Mouse (Mus musculus): ENCODE results near the gene Sub1.

- TF ChIP-seq TBP (conservative IDR thresholded peaks at IDR 0.05; ENCODE audit: low read depth, low read length) (no peak), ZMIZ1 (IDR thresholded peaks at IDR 0.05; ENCODE audit: low read depth, low read length) (no peak), USF1 (IDR thresholded peaks at IDR 0.05; ENCODE audit: low read depth, low read length) (no peak), CTCF (conservative IDR thresholded peaks at IDR 0.05 in 1 of 2, IDR thresholded peaks at IDR 0.05 in 1 of 2; ENCODE audit: low read depth in 2 of 2, low read length in 2 of 2) (no peak), NELFE (IDR thresholded peaks at IDR 0.05; ENCODE audit: low read depth, low read length) (no peak), POLR2A (IDR thresholded peaks at IDR 0.05; ENCODE audit: low read depth, low read length) (no peak), MAFK (IDR thresholded peaks at IDR 0.05; ENCODE audit: insufficient replicate concordance, low read length) (no peak), TCF12 (IDR thresholded peaks at IDR 0.05; ENCODE audit: low read depth, low read length) (no peak), HCFC1 (IDR thresholded peaks at IDR 0.05; ENCODE audit: low read depth, low read length) (no peak), POLR2AphosphoS2 (IDR thresholded peaks at IDR 0.05; ENCODE audit: low read depth, low read length) (no peak), RAD21 (IDR thresholded peaks at IDR 0.05; ENCODE audit: low read depth, low read length) (no peak), E2F4 (IDR thresholded peaks at IDR 0.05; ENCODE audit: insufficient replicate concordance, low read depth, low read length) (no peak), JUND (conservative IDR thresholded peaks at IDR 0.05; ENCODE audit: low read depth, low read length) (0 out of 2 replicates have a peak, but pooled peaks have one; percentile 26), MYC (IDR thresholded peaks at IDR 0.05; ENCODE audit: low read depth, low read length) (no peak)
These were observed 44.6 kb downstream of the Sub1 start for GRCm38 (mm10) chr15:11952159-11952558.
